Mouse (Mus musculus) brain, embryonic 14.5 days (tissue): ENCODE measurements around the gene Nxpe5.

Experiments used
- CTCF ChIP-seq: fragments of 200-500 bp; IDR thresholded peaks from 2 replicates; pipeline ENCODE4 v1.5.1; 2012; ENCODE audit warnings: inconsistent platforms, mild to moderate bottlenecking, moderate library complexity, borderline replicate concordance; ENCODE audit not compliant: insufficient read depth, insufficient read length; ENCODE audit errors: extremely low read depth
- POLR2A ChIP-seq: fragments of 200-500 bp; IDR thresholded peaks from 2 replicates; pipeline ENCODE4 v1.6.1; 2012; ENCODE audit warnings: mild to moderate bottlenecking, inconsistent platforms, borderline replicate concordance; ENCODE audit not compliant: poor library complexity, insufficient read depth, insufficient read length, severe bottlenecking; ENCODE audit errors: extremely low read depth

- TF ChIP-seq POLR2A (no peak), CTCF (no peak)
Observed at GRCm38 (mm10) chr5:138267114-138267513, 41.4 kb downstream of the Nxpe5 start.
